Mouse (Mus musculus) limb, embryonic 14.5 days (tissue): ENCODE data around the gene Polg2. TPM values are rescaled to one million over a fixed set of nuclear protein-coding genes. Genes with fewer than 3 reads are reported as not detected.

Experiments used
- ATAC-seq: fragments of 200-750 bp; cut with Nextera tagmentation; 2 replicates; pipeline ENCODE4 v1.8.0; 2017; ENCODE audit warnings: low read depth, moderate number of reproducible peaks, moderate TSS enrichment; ENCODE audit not compliant: low FRiP score
- DNase-seq: peaks from one replicate; pipeline ENCODE4 v3.0.0-alpha.2; 2015; ENCODE audit warnings: low spot score
- H3K27ac ChIP-seq: fragments of 300-500 bp; sonication (generic); replicated peaks from 2 replicates; pipeline ENCODE4 v1.5.1; 2014; ENCODE audit warnings: low read depth, mild to moderate bottlenecking, low read length, moderate library complexity, mixed read lengths
- H3K27me3 ChIP-seq: fragments of 300-500 bp; sonication (generic); 2 replicates; pipeline ENCODE4 v1.6.1; 2014; ENCODE audit warnings: low read length, mixed read lengths; ENCODE audit not compliant: control insufficient read depth, insufficient read depth
- H3K36me3 ChIP-seq: fragments of 300-500 bp; sonication (generic); 2 replicates; pipeline ENCODE4 v1.6.1; 2014; ENCODE audit warnings: mild to moderate bottlenecking, low read length, moderate library complexity, mixed read lengths; ENCODE audit not compliant: control insufficient read depth, insufficient read depth
- H3K4me1 ChIP-seq: fragments of 300-500 bp; sonication (generic); 2 replicates; pipeline ENCODE4 v1.6.1; 2014; ENCODE audit warnings: antibody characterized with exemption, low read length, mixed read lengths; ENCODE audit not compliant: control insufficient read depth, insufficient read depth
- H3K4me2 ChIP-seq: fragments of 300-500 bp; sonication (generic); replicated peaks from 2 replicates; pipeline ENCODE4 v1.6.1; 2014; ENCODE audit warnings: low read depth, mild to moderate bottlenecking, low read length, moderate library complexity; ENCODE audit not compliant: severe bottlenecking
- H3K4me3 ChIP-seq: fragments of 300-500 bp; sonication (generic); replicated peaks from 2 replicates; pipeline ENCODE4 v1.5.1; 2014; ENCODE audit warnings: low read length
- H3K9ac ChIP-seq: fragments of 300-500 bp; sonication (generic); 2 replicates; pipeline ENCODE4 v1.6.1; 2014; ENCODE audit warnings: mild to moderate bottlenecking, low read depth, low read length, moderate library complexity; ENCODE audit not compliant: severe bottlenecking
- H3K9me3 ChIP-seq: fragments of 300-500 bp; sonication (generic); 2 replicates; pipeline ENCODE4 v1.6.1; 2016; ENCODE audit warnings: low read length; ENCODE audit not compliant: control insufficient read depth
- POLR2A ChIP-seq: fragments of 200-500 bp; IDR thresholded peaks from 2 replicates; pipeline ENCODE4 v1.8.0; 2012; ENCODE audit warnings: inconsistent platforms, mild to moderate bottlenecking, moderate library complexity, borderline replicate concordance; ENCODE audit not compliant: insufficient read depth, insufficient read length; ENCODE audit errors: extremely low read depth
- WGBS: fragments of 180-500 bp; shearing (Covaris S2); extraction: QIAGEN DNeasy Blood & Tissue Kit; methylation state at CpG from one replicate; pipeline ENCODE4 v1.1.7; 2014; 5-methylcytosine and 5-hydroxymethylcytosine counted together
- polyA plus RNA-seq, 2 experiments: library from polyadenylated mRNA; depleted of rRNA in 1 of 2; stranded (reverse) in 1 of 2; unstranded in 1 of 2; fragments of >200 nt; fragmentation: Nextera tagmentation in 1 of 2; extraction: Ambion mirVana in 1 of 2; gene quantifications; 2 replicates each; pipeline versions ENCODE4 v1.2.1 to v1.2.3; 2012 to 2014

Polg2 gene
- polyA plus RNA-seq (2012; rRNA removed): 13.6 and 13.7 TPM in 2 replicates
- polyA plus RNA-seq (2014; fragmentation: Nextera tagmentation; extraction: Ambion mirVana): 12.7 and 13.7 TPM in 2 replicates

DNA sequence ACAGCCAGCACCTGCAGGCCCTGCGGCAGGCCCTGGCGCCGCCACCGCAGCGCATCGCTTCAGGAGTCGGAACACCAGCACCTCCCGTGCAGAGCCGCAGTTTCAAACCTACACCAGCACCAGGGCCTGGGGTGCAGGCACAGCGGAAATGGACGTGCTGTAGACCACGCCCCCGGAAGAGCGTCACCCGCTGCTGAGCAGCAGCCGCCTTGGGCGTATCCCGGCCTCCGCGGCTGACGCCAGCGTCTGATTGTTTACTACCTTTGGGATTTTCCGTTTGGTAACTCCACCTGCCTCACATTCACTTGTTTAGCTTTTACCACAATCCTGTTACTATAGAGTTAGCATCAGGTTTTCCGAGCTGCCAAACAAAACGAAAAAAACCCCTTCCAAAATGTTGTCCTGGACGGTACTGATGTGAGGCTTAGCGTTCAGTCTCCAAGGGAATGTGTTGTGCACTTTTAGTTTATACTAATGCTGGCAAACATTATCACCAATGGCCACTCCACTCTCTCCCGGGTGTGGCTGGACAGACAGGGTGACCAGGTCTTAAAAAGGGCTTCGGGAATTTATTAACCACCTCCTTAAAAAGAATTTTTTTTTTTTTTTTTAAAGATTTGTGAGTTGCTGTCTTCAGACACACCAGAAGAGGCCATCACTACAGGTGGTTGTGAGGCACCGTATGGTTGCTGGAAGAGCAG, at the start of gene Polg2:
Gene Polg2 (minus strand): TSS at position 150 of the 701 bp plus-strand sequence.
- WGBS: 3% methylated on average over 26 of the region's 30 CpGs
- Histone ChIP-seq H3K27ac (peak within 1 kb of the TSS; percentile 97), H3K9me3 (no peaks in the 10 kb centered on the region), H3K4me2 (peak within 1 kb of the TSS; percentile 71), H3K36me3 (peaks cover 66% of the 10 kb centered on the region), H3K4me1 (no peaks in the 10 kb centered on the region), H3K4me3 (peak within 1 kb of the TSS; percentile 77), H3K9ac (peak within 1 kb of the TSS; percentile 91), H3K27me3 (no peaks in the 10 kb centered on the region)
- TF ChIP-seq POLR2A: peak; percentile 64; the same call in 1 of the 2 replicates
- peak; percentile 98 for ATAC-seq
- peak; percentile 95 for DNase-seq

- Histone ChIP-seq H3K36me3 (peaks cover 81% of the 10 kb centered on the region), H3K4me2 (no peak overlapping the region), H3K4me1 (no peaks in the 10 kb centered on the region), H3K27ac (no peak overlapping the region), H3K27me3 (no peaks in the 10 kb centered on the region), H3K9ac (no peak overlapping the region), H3K4me3 (no peak overlapping the region), H3K9me3 (no peaks in the 10 kb centered on the region)
- TF ChIP-seq POLR2A: no peak
- ATAC-seq (no peak), DNase-seq (no peak)
- WGBS: 81% methylated on average over 7 of the region's 7 CpGs
These were observed 48.7 kb upstream of the Polg2 start for GRCm38 (mm10) chr11:106828079-106828478.

DNA sequence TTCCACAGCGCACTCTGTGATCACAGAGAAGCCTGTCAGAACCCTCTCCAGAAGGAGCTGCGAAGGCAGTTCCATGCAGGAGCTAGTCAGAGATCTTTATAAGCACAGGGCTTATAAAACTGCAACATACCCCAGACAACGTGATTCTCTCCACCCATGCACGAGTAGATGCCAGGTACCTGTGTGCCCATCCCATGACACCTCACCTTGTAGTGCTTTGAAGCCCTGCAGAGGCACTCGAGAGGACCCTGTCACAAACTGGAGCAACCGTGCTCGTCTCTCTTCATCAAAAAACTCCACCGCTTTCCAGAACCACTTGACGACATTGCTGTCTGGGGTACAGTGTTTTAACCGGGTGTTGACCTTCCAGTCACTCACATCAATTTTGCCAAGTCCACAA, 45.1 kb upstream of the Polg2 start:
- Histone ChIP-seq H3K9me3 (no peaks in the 10 kb centered on the region), H3K4me1 (no peaks in the 10 kb centered on the region), H3K4me2 (no peak overlapping the region), H3K4me3 (no peak overlapping the region), H3K9ac (no peak overlapping the region), H3K27me3 (no peaks in the 10 kb centered on the region), H3K36me3 (peaks cover 79% of the 10 kb centered on the region), H3K27ac (no peak overlapping the region)
- DNase-seq (no peak), ATAC-seq (no peak)
- WGBS: 85% methylated on average over 10 of the region's 10 CpGs
- TF ChIP-seq POLR2A: no peak

GRCm38 (mm10) chr11:106823741-106824140, 44.4 kb upstream of the Polg2 start:
- Histone ChIP-seq H3K27me3 (no peaks in the 10 kb centered on the region), H3K4me1 (peaks cover 6% of the 10 kb centered on the region), H3K27ac (no peak overlapping the region), H3K4me2 (no peak overlapping the region), H3K36me3 (peaks cover 81% of the 10 kb centered on the region), H3K9ac (no peak overlapping the region), H3K9me3 (no peaks in the 10 kb centered on the region), H3K4me3 (no peak overlapping the region)
- DNase-seq: no peak
- TF ChIP-seq POLR2A: no peak
- WGBS: 96% methylated on average over 8 of the region's 8 CpGs
- ATAC-seq: no peak

- Histone ChIP-seq H3K4me3 (no peak overlapping the region), H3K36me3 (peaks cover 82% of the 10 kb centered on the region), H3K27ac (no peak overlapping the region), H3K27me3 (no peaks in the 10 kb centered on the region), H3K9ac (no peak overlapping the region), H3K4me1 (peaks cover 12% of the 10 kb centered on the region), H3K4me2 (no peak overlapping the region), H3K9me3 (no peaks in the 10 kb centered on the region)
- no peak for ATAC-seq
- no peak for DNase-seq
- TF ChIP-seq POLR2A: no peak
- WGBS: 84% methylated on average over 5 of the region's 5 CpGs
These were observed 43.6 kb upstream of the Polg2 start for GRCm38 (mm10) chr11:106822911-106823310.
